Mouse (Mus musculus) kidney, adult 2 months (tissue): ENCODE results near the gene Gpr158.

Experiments used
- CTCF ChIP-seq: fragments of 200-500 bp; conservative IDR thresholded peaks from 2 replicates; pipeline ENCODE4 v1.5.1; 2011; ENCODE audit warnings: low read depth, mild to moderate bottlenecking, control low read depth, low read length, moderate library complexity, mixed read lengths; ENCODE audit not compliant: insufficient read depth, insufficient read length
- POLR2A ChIP-seq: fragments of 200-500 bp; IDR thresholded peaks from one replicate; pipeline ENCODE4 v1.6.1; 2011; ENCODE audit warnings: low read depth, low read length, control low read depth

DNA sequence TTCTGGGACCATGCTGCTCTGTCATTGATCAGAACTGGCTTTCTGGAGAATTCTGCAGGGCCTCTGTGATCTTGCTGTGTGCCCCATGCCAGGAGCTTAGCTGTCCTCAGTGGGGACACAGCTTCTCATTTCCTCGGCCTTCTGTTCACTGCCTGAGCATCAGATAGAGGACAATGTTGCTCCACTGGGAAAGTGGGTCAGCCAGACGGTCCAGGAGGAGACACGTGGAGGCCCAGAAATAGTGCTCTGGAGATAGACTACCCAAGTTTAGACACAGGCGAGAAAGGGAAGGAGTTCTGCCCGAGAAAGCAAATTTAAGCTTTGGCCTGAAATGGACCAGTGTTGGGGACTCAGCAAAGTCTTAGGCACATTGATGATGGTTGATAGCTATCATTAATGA, 23.5 kb upstream of the Gpr158 start:
- TF ChIP-seq CTCF (no peak), POLR2A (no peak)
